Mouse (Mus musculus): ENCODE data around the gene Eral1.

Gene Eral1

DNA sequence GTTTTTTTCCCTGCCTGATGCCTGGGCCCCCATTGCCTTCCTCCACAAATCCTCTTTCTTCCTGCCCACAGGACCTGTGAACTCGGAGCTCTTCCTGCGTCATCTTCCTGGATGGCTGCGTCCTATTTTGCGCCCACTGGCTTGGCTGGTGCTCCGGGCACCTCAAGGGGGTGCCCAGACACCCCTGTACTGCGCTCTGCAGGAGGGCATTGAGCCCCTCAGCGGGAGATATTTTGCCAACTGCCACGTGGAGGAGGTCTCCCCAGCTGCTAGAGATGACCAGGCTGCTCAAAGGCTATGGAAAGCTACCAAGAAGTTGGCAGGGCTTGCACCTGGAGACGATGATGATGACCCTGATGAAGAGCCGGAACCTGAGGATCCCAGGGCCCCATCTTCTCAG lies 43.4 kb downstream of the Eral1 start:
- DNase-seq: no peak

- no peak for DNase-seq
Measured at GRCm38 (mm10) chr11:78033931-78034617, 46.1 kb downstream of the Eral1 start.

DNA sequence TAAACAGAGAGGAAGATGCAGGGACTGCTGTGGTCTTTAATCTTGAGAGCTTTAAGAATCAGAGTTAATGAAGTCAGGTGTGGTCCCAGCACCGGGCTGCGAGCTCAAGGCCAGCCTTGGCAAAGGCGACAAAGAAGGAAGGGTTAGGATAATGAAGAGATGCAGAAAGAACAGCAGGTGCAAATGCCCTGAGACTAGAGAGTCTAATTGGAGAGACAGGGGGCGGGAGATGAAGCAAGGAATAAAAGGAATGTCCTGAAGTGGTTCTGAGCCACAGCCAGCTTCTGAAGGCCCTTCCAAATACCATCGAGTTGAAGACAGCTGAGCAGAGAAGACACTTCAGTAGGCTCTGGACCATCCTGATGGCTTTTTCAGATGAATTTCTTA lies 47.4 kb downstream of the Eral1 start:
- no peak for DNase-seq

DNA sequence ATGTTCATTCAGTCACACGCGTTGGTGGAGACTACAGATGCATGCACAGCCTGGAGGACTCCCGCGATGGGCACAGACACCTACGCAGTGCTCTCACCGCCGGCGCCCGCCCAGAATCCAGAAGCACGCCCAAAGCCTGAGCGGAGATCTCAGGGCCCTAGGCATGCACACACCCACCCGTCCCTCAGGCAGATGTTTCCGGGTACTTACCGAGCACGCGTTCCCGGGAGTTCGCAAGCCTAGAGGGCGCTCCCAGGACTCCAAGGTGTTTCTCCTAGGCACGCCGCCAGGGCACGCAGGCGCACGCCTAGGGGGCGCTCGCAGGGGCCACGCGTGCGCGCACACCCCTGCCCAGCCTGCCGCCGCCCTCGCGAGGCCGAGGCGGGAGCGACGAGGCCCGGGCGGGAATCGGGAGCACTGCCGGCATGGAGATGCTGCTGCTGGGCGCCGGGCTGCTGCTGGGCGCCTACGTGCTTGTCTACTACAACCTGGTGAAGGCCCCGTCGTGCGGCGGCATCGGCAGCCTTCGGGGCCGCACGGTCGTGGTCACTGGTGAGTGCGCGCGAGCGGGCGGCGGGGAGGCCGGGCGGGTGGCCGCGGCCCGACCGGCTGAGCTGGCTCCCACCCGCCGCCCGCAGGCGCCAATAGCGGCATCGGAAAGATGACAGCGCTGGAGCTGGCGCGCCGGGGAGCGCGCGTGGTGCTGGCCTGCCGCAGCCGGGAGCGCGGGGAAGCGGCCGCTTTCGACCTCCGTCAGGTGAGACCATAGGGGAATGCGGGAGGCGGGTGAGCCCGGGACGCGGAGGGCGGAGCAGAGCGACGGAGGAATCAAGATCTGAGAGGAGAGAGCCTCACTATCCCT lies 48.0 kb downstream of the Eral1 start, which contains the start of gene Dhrs13:
Dhrs13 (plus strand) TSS at position 334 of the 862 bp plus-strand sequence.
- peak; percentile 96 for DNase-seq

DNA sequence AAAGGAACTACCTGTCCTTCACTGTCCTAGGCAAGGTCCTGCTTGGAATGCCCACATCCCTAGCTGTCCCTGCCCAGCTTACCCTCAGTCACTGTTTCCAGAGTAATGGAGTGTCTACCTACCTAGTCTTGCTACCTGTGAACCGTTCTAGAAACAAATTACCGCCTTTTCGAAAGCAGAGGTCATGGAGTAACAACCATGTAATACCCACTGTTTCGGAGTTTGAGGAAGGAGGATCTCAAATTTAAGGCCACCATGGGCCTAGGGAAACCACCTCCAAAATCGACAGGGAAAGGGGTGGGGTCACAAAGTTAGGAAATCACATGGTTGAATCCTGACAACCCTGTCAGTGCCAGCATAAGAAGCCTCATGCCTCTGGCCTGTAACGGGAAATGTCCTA lies 48.8 kb downstream of the Eral1 start:
- DNase-seq: no peak

GRCm38 (mm10) chr11:78030600-78030999 lies 49.6 kb downstream of the Eral1 start:
- DNase-seq: no peak

- no peak for DNase-seq
Measured at GRCm38 (mm10) chr11:78029240-78029639, 50.9 kb downstream of the Eral1 start.

GRCm38 (mm10) chr11:78023607-78024006 lies 56.6 kb downstream of the Eral1 start:
- DNase-seq: no peak

Data from kidney, postnatal 14 days (tissue).